Comparison of ENCODE assay signal across 10 mouse cellular contexts in genomic region chr16:33481148-33481547, GRCm38 (mm10). TPM values are rescaled to one million over a fixed set of nuclear protein-coding genes. Genes with fewer than 3 reads are reported as not detected.
A peak's percentile ranks its signal among the peaks of the same experiment; 100 is the strongest.
DNase-seq lines count a peak whose midpoint lies in the region; ATAC-seq and TF ChIP-seq lines count a peak whose summit lies in the region.
"Had no signal": no experiment of that assay in that cellular context is flagged by ENCODE, and none has a peak within 500 bp of the region (broad histone marks: within the 10 kb centered on the region; RNA-seq: fewer than 3 reads in every experiment).

No protein-coding gene starts in this region.

- DNase-seq in cerebellum, adult 18-20 months, result peak; percentile 30 to 32
- DNase-seq in cerebellum, adult 8-10 months, result no peak
- DNase-seq in left cerebral cortex, postnatal 4 days, result peak; percentile 11
- DNase-seq in left cerebral cortex, postnatal 36 days (ENCODE audit: low spot score in 2 of 2), result no peak
- DNase-seq in brain, embryonic 14.5 days (ENCODE audit: low read depth), result no peak
- no peak for DNase-seq in liver, embryonic 11.5 days (ENCODE audit: low spot score)
- DNase-seq in thymus, postnatal 25 days, result peak; percentile 12
- no peak for DNase-seq in left cerebral cortex, adult 9 months (ENCODE audit: low spot score in 2 of 2)

- no peak overlapping the region for H3K4me3 ChIP-seq in liver, embryonic 11.5 days (ENCODE audit: low read depth, low read length)
- H3K4me3 ChIP-seq: heart, embryonic 15.5 days; neural tube, embryonic 13.5 days had no signal

- intact Hi-C loops in left cerebral cortex, postnatal 4 days (cut with DNase I), result no loop called here
- intact Hi-C loops in left cerebral cortex, postnatal 36 days (cut with DNase I), result no loop called here

- no peak overlapping the region for H3K9ac ChIP-seq in liver, embryonic 11.5 days (ENCODE audit: low read depth, low read length)
- H3K9ac ChIP-seq: heart, embryonic 15.5 days; neural tube, embryonic 13.5 days had no signal

- no peaks in the 10 kb centered on the region for H3K4me1 ChIP-seq in liver, embryonic 11.5 days (replicated peaks; ENCODE audit: control insufficient read depth, insufficient read depth, low read length)
- H3K4me1 ChIP-seq: heart, embryonic 15.5 days; neural tube, embryonic 13.5 days had no signal

- H3K27me3 ChIP-seq in liver, embryonic 11.5 days (replicated peaks; ENCODE audit: control insufficient read depth, insufficient read depth, low read length), result no peaks in the 10 kb centered on the region
- H3K27me3 ChIP-seq: heart, embryonic 15.5 days; neural tube, embryonic 13.5 days had no signal

- peak; percentile 52; the same call in 1 of the 2 replicates for TF ChIP-seq CTCF in brain, embryonic 14.5 days (IDR thresholded peaks at IDR 0.05; ENCODE audit: borderline replicate concordance, extremely low read depth, insufficient read depth, insufficient read length)

- H3K27ac ChIP-seq in liver, embryonic 11.5 days (ENCODE audit: low read depth, low read length), result no peak overlapping the region
- H3K27ac ChIP-seq: heart, embryonic 15.5 days; neural tube, embryonic 13.5 days had no signal

- no peak overlapping the region for H3K4me2 ChIP-seq in liver, embryonic 11.5 days
- H3K4me2 ChIP-seq: heart, embryonic 15.5 days; neural tube, embryonic 13.5 days had no signal

- H3K9me3 ChIP-seq in liver, embryonic 11.5 days (ENCODE audit: control insufficient read depth, low read length), result no peaks in the 10 kb centered on the region
- H3K9me3 ChIP-seq: heart, embryonic 15.5 days; neural tube, embryonic 13.5 days had no signal

- 88% methylated on average over 2 of the region's 2 CpGs for WGBS in liver, embryonic 11.5 days

- peaks cover 11% of the 10 kb centered on the region for H3K36me3 ChIP-seq in liver, embryonic 11.5 days (ENCODE audit: control insufficient read depth, insufficient read depth, low read length)

- ATAC-seq in liver, embryonic 11.5 days (replicated peaks; ENCODE audit: low FRiP score), result 0 out of 2 replicates have a peak, but pooled peaks have one; percentile 47

- no peak for TF ChIP-seq POLR2A in brain, embryonic 14.5 days (IDR thresholded peaks at IDR 0.05; ENCODE audit: borderline replicate concordance, extremely low read depth, insufficient read depth, insufficient read length, poor library complexity, severe bottlenecking)

RNA-seq across cellular contexts. Expression of gene Slc12a8, which starts 36.0 kb away (rescaled TPM):
- total RNA-seq in left cerebral cortex, postnatal 4 days (2021), result 1 to 10 TPM; 1.3 to 1.5 TPM
- total RNA-seq in left cerebral cortex, postnatal 36 days (2021), result under 1 TPM; 0.69 to 0.91 TPM
- 0.75 and 1.1 TPM in 2 replicates for polyA plus RNA-seq in brain, embryonic 14.5 days (2012; rRNA removed)
- polyA plus RNA-seq in liver, embryonic 11.5 days (2014; fragmentation: Nextera tagmentation; extraction: Ambion mirVana), result 0.16 and 0.25 TPM in 2 replicates

Comparison
In these comparisons a context has a peak if more than half of its experiments do, and no peak if none do; other contexts are left out.
1. DNase-seq: peak in cerebellum, adult 18-20 months (2 of 2), left cerebral cortex, postnatal 4 days (single experiment) and thymus, postnatal 25 days (single experiment); none in cerebellum, adult 8-10 months (single experiment), left cerebral cortex, postnatal 36 days (0 of 2), brain, embryonic 14.5 days (single experiment), liver, embryonic 11.5 days (single experiment) and left cerebral cortex, adult 9 months (0 of 2).